Mouse (Mus musculus) left cerebral cortex, adult 6 months (tissue): Measurements from ENCODE around the gene Slc4a5. TPM values are rescaled to one million over a fixed set of nuclear protein-coding genes. Genes with fewer than 3 reads are reported as not detected.

ENCODE experiments used
- long read RNA-seq, 2 experiments: library from polyadenylated mRNA; unstranded; transcript quantifications; one replicate each; pipeline ENCODE4 v2.0.0; 2019 to 2020
- polyA plus RNA-seq: library from polyadenylated mRNA; unstranded; fragments of <200 nt; fragmentation: Nextera tagmentation; gene quantifications from 2 replicates; pipeline ENCODE4 v1.2.3, GENCODE M21; 2021

Gene Slc4a5
- polyA plus RNA-seq = 0.13 TPM in 1 of 2 replicates, not detected in the other
- long read RNA-seq, experiment 1, partial matches to known transcripts = 0 of 1 reads
- long read RNA-seq, experiment 1, other reads (novel, unspliced or antisense) = 1 of 1 reads
- long read RNA-seq, experiment 2 = 0 reads

DNA sequence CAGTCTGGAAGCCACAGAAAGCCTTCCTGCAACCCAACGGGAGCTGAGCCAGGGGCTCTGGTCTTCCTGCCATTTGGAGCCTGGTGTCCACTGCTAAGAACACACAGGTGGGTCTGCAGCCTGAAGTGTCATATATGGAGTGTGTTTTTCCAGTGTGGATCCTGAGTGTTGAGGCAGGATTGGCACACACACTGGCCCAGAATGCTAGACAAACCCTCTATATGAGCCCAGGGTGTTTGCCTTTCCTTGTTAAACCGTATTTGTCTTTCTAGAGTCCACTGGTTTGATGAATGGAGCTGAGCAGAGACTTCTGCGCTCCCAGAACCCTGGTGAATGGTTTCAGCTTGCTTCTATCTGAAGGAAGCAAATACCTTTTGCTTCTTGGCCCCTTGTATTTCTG is at the start of gene Slc4a5:
TSS of gene Slc4a5 (plus strand) at position 15 of the 400 bp plus-strand sequence.

DNA sequence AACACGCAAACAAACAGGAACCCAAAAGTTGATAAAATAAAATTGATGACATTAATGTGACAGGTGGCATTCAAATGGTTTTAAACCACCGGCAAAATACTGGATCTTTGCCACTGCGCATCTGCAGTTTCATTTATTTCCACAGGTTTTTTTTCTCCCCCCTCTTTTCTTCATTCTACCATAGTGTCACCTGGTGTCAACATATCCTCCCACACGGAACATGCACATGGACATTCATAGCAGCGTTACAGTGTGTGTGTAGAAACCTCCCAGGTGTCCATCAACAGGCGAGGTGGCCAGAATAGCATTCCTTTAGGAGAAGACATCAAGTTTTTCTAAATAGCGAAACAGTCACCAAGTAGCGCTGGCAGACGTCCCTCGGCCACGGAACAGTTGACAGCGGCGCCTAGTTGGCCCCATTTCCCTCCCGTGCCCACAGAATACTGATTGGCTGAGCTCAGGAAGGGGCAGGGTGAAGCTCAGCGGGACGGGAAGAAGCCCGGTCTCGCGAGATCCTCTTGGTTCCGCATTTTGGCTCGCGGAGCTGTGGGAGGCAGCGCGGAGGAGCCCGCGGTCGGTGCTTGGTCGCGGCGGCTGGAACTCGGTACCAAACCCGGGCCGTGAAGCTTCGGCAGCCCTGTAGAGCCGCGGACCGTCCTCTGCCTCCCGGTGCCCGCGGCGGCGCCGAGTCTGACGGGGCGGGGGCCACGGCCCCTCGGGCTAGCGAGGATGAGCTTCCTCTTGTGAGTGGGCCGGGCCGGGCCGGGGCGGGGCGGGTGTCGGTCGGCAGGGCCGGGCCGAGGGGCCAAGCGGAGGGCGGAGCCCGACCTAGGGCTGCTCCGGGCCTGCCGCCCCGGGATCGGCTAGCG is 106.1 kb downstream of the Slc4a5 start, which contains the start of the genes Mthfd2 and Mob1a:
TSS of gene Mthfd2 (minus strand) at position 384 of the 869 bp plus-strand sequence.
TSS of gene Mob1a (plus strand) at position 492 of the 869 bp plus-strand sequence.

DNA sequence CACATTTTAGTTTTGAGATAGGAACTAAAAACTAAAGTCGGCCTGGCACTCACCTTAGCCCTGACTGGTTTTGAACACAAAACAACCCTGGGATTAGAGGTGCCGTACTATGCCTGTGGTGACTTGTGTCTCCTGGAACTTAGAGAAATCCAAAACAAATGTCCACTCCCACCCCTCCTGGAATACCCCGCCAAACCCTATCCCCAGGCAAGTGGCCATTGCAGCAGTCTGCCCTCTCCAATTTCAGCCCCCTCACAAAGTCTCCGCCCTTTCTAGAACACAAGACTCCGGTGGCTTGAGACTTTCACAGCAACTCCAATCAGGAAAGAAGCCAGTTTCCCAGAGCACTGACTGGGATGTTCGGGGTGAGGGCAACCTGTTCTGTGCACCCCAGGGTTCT is 129.2 kb downstream of the Slc4a5 start, which contains the start of gene Bola3:
TSS of gene Bola3 (plus strand) at position 275 of the 400 bp plus-strand sequence.

Other genes starting within 250 kb of the Slc4a5 start
- gene Dok1, start 186.4 kb upstream of the Slc4a5 start, polyA plus RNA-seq = 0.92 and 1.0 TPM in 2 replicates
- 1.4 and 1.7 TPM in 2 replicates for gene Loxl3, start 185.7 kb upstream of the Slc4a5 start, polyA plus RNA-seq
- gene Aup1, start 165.3 kb upstream of the Slc4a5 start, polyA plus RNA-seq = 64.0 and 107 TPM in 2 replicates
- 36.7 and 40.7 TPM in 2 replicates for gene Htra2, start 164.6 kb upstream of the Slc4a5 start, polyA plus RNA-seq
- gene Dqx1, start 162.0 kb upstream of the Slc4a5 start, polyA plus RNA-seq = 0.17 and 0.24 TPM in 2 replicates
- not detected in 2 replicates for gene Tlx2, start 149.5 kb upstream of the Slc4a5 start, polyA plus RNA-seq
- 23.7 and 26.7 TPM in 2 replicates for gene Pcgf1, start 142.0 kb upstream of the Slc4a5 start, polyA plus RNA-seq
- 0.90 and 1.2 TPM in 2 replicates for gene Lbx2, start 133.5 kb upstream of the Slc4a5 start, polyA plus RNA-seq
- gene Ccdc142, start 118.2 kb upstream of the Slc4a5 start, polyA plus RNA-seq = 1.0 and 1.5 TPM in 2 replicates
- gene Gm42688, start 118.2 kb upstream of the Slc4a5 start, polyA plus RNA-seq = 0.87 and 1.2 TPM in 2 replicates
- gene Mrpl53, start 110.8 kb upstream of the Slc4a5 start, polyA plus RNA-seq = 149 and 168 TPM in 2 replicates
- gene Mogs, start 104.3 kb upstream of the Slc4a5 start, polyA plus RNA-seq = 2.2 and 2.6 TPM in 2 replicates
- gene Wbp1, start 98.3 kb upstream of the Slc4a5 start, polyA plus RNA-seq = 21.8 and 51.8 TPM in 2 replicates
- 8.2 and 23.6 TPM in 2 replicates for gene Ino80b, start 94.4 kb upstream of the Slc4a5 start, polyA plus RNA-seq
- gene Rtkn, start 84.4 kb upstream of the Slc4a5 start, polyA plus RNA-seq = 67.3 and 68.0 TPM in 2 replicates
- gene Wdr54, start 63.4 kb upstream of the Slc4a5 start, polyA plus RNA-seq = 23.3 and 39.1 TPM in 2 replicates
- 28.6 and 44.3 TPM in 2 replicates for gene 1700003E16Rik, start 63.4 kb upstream of the Slc4a5 start, polyA plus RNA-seq
- 113 and 119 TPM in 2 replicates for gene Dctn1, start 53.9 kb upstream of the Slc4a5 start, polyA plus RNA-seq
- gene Mthfd2, start 106.1 kb downstream of the Slc4a5 start, polyA plus RNA-seq = 14.2 and 17.4 TPM in 2 replicates
- gene Mob1a, start 106.2 kb downstream of the Slc4a5 start, polyA plus RNA-seq = 13.1 and 25.9 TPM in 2 replicates
- gene Bola3, start 129.3 kb downstream of the Slc4a5 start, polyA plus RNA-seq = 228 and 281 TPM in 2 replicates
- gene Tet3, start 239.3 kb downstream of the Slc4a5 start, polyA plus RNA-seq = 5.7 and 10.3 TPM in 2 replicates